Mouse (Mus musculus): ENCODE measurements around the gene Gm42878.

- TF ChIP-seq POLR2A (IDR thresholded peaks at IDR 0.05; ENCODE audit: low read depth, low read length) (no peak), CTCF (conservative IDR thresholded peaks at IDR 0.05; ENCODE audit: insufficient read depth, insufficient read length, low read depth, low read length) (no peak)
Observed at GRCm38 (mm10) chr5:121574145-121574544, 28.9 kb upstream of the Gm42878 start.
